Mouse (Mus musculus) urinary bladder, postnatal 14 days (tissue): ENCODE measurements at regions not wholly inside any gene's neighbourhood (a gene's known extent, or its start where the extent isn't known, plus 50 kb on each side); places are given as distances from the start of the nearest gene placed in this dataset.

Experiments used
- DNase-seq: peaks from one replicate; pipeline ENCODE4 v3.0.0; 2021; ENCODE audit warnings: low spot score

DNA sequence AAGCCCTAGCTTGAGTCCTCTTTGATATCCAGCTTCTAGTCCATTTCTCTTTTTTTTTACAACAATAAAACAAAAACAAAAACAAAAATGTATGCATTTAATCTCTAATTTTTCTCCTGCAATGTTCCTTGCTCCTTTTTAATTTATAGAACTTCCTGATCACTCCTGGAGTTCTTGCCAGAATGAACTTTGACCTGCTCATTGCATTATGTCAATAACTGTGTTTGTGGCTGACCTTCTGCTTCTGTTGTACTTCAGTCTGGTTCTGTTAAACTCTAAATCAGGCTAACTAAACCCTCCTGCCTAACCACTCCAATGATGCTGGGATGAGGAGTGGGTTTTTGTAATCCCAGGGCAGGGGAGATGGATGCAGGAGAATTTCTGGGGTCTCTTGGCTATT is 674.0 kb downstream of the Gsdmc2 start:
- DNase-seq: no peak

DNA sequence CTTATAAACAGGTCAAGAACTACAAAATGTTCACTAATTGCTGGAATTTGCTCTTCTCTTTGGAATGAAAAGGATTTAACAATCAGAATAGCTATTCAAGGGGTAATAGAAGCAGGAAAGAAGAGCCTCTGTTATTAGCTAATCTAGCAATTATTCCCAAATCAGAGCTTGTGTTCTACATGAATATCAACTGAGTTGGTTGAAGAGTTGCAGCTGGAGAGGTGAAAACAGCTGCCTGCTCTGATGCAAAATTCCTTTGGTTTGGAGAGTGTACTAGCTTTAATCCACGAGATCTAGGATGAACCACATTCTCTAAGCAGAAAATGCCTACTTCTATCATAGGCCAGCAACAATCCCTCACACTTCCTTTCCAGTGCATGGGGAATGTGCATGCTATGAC is 674.8 kb downstream of the Gsdmc2 start:
- no peak for DNase-seq

DNA sequence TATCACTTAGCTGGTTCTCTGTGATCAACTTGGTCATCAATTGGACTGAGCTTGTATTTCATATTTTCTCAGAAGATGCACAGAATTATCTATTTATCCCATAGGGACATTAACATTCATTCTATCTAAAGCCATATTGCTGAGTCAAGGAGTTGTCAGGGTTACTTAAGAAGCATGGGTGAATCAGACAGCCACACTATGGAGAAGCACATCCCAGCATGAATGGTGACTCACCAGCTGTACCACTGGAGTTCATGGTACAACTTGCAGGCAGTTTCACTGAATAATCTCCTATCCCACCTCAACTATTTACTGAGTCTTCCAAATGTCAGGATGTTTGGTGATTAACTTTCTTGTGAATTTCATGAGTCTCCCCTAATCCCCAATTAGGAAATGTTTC is 678.6 kb downstream of the Gsdmc2 start:
- no peak for DNase-seq

DNA sequence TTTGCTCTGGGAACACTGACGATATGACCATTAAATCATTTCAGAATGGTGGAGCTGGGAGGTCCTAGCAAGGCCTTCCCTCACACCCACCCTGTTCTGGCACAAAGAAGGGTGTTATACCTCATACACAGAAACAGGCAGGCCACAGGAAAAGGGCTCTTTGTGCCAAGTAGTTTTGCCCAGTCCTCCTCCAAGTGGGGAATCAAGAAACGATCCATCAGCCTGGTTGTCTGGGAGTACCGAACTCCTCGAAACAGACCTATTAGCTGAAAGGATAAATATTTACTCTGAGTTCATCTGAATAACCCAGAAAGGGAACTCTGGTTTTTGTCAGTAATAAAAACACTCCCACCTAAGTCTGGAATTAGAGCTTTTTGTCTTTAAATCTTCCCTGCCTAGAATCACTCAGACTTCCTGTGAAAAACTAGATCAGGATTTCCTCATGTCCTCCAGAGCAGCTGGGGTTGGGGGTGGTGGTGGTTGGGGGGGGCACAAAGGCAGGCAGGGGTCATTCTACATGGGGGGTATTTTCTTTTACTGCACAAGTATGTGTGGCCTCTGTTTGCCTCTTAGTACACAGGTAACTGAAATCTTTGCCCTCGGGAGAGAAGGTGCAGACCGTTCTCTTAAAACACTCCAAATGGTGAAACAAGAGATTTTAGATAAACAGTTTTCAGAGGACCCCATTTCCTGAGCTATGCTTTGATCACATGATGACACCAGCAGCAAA is 681.3 kb downstream of the Gsdmc2 start:
- DNase-seq: no peak

DNA sequence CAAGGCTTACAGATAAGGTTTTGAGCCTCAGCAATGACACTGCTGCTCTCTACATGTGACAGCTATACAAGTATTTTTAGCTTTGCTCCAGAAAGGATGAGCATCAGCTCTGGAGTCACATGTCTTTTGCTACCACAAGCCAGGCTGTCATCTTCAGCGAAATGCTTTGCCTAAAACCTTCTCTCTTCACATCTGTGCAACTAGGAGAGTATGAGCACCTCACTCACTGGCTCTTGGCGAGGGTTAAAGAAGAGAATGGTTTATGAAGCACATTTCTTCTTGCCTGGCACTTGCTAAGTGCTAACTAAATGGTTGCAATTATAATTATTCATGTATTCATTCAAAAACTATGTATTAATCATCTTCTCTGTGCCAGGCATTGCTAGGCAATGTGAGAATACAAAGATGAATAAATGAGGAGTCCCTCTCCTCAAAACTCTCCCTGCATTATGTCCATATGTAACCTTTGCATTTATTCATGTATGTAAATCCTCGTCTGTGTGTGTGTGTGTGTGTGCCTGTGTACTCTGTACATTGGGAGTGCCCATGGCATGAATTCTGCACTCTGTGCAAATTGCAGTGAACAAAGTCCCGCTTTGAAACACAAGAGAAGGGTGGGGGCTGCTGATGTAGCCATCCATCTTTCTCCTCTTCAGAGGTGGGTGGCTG is 682.0 kb downstream of the Gsdmc2 start:
- no peak for DNase-seq

DNA sequence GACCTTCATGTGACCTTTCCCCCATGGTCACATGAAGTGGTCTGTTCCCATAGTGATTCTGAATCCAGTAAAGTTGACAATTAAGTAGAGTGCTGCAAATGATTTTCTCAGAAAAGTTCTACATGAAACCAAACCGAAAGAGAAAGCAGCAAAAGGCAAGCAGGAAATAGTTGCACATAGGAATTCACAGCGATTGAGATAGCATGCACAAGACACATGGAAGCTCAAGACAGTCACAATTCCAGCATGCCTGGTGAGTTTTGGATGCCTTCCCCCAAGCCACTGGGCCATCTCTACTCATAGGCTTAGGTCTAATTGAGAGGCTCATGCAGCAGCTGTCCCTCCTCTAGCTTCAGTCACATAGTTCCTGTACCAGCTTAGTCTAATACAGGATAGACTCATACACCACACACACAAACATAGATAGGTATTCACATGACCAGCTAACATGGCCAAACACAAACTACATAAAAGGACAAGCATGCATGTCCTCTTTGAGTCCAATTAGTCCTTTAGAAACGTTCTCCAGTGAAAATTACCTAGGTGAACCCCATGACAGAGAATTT is 721.8 kb downstream of the Gsdmc2 start:
- DNase-seq: no peak

DNA sequence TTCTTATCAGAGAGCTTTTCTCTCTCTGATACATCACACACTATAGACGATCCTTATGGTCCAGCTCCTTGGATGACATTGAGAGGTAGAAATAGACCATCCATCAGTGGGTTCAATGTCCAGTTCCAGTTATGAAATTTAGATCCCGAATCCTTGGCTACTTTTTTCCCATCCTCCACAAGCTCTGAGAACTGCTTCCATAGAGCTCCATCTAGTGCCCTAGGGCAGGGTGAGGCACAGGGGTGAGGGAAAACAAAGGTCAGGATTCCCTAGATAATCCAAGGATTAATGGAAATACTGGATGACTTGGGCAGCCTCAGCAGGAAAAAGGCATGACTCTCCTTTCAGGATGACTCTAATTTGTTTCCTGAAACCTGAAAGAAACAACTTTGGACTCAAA is 732.1 kb downstream of the Gsdmc2 start:
- no peak for DNase-seq

DNA sequence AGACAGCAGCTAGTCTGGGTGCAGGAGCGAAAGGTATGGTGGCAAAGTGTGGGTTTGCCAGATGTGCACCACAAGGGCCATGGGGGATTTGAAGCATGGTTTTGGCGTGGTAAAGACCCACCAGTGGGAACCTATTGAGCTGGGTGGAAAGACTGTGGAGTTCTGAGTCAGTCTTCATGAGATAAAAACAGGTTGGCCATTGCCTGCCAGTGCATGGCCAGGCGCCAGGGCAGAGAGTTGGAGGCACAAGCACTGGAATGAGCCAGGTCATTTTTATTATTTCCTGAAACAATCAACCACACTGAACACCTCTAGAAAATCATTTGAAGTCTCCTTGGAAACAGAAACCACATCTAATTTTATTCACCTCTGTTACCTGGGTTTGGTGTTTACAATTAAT is 744.9 kb downstream of the Gsdmc2 start:
- DNase-seq: no peak

DNA sequence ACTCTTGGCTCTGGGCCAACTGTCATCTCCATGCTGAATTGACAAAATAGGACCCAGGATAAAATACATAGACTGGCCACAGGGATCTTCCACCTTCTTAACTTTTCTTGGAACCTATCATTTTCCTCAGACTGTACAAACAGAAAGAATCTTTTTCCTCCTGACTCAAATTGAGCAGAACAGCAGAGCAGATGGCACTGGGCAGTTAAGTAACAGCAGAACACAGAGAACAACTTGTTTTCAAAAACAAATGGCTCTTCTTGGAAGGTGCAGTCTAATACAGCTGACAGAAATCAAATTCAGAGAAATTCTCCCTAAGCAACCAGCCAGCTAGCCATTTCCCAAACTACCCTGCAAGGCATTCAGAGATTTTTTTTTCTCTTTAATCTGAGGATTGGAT is 763.0 kb downstream of the Gsdmc2 start:
- DNase-seq: no peak

DNA sequence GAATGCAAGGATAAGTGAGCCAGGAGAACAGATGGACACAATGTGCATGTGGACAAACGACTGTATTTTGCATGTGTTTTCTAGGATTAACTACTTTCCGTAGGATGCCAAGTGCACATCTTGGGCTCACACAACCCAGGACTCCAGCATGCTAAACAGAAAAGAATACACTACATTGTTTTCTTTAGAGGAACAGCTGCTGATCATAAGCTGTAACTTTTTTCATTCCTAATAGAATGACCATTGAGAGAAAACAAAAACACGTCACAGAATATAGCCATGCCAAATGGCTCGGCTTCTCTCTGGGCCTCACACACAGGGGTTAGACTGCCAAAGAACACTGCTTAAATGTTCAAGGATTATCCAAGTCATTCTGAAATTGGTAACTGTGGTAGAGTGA is 765.2 kb downstream of the Gsdmc2 start:
- peak; percentile 27 for DNase-seq

DNA sequence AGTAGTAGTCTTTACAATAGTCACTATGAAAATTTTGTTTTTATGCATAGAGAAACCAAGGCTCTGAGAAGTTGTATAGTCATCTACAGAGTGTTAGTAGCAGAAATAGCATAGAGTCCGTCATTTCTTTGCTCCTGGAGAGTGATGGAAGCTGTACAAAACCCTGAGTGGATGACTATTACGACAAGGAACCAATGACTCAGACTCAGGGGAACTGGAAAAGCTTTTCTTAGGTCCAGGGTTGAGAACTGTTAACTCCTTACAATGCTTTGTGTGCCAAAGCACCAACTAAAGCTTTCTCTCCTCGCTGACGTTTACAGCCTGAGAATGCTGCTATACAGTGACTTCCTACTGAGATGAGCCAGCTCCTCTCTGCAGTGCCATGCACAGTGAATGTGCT is 773.1 kb downstream of the Gsdmc2 start:
- DNase-seq: no peak

DNA sequence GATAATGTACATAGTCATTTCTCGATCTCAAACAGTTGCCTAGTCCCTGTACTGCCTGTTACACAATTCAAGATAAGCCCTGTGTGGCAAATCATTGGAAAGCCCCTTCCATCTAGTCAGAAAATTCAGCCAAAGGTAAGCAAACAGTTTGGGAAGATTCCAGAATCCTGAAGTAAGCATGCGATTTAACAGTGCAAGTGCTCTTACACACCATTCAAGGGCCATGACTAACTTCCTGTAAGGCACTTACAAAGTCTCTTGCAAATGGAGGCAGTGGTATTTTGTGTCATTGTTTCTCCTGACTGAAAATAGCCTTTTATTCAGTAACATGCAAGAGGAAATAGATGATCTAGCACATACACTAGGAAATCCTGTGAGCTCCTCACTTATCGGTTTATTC is 777.9 kb downstream of the Gsdmc2 start:
- DNase-seq: no peak

DNA sequence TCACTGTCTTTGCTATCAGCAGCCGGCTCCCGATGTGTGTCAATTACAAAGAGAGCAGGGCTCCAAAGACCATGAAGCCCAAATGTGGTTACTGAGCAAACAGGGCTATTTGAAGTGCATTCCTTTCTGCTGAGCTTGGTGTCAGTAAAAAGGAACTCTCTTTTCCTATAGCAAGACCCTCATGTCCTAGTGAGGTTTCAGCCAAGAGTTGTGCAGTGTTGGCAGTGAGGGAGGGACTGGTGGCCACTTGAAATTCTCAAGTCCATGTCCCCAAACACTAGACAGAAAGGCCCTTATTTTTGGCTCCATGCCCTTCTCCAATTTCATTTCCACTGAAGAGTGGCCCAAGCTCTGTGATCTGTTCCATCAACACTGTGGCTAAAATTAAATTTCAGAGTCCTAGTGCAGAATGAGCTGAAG is 778.9 kb downstream of the Gsdmc2 start:
- DNase-seq: no peak

DNA sequence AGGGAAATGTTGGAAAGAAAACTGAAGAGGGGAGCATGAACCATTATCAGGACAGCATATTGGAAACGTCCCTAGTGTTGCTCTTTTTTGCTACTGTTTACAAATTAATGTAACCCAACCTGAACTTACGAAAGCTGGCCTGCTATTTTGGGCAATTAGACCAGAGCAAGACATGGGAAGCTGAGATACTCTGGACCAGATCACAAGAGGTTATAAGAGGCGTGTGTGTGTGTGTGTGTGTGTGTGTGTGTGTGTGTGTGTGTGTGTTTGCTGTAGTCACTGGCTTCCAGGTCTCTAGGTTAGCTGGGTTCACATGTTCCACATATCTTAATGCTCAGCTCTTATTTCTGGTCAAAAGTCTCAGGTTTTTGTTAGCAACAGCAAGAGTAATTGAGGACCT is 783.1 kb downstream of the Gsdmc2 start:
- no peak for DNase-seq

DNA sequence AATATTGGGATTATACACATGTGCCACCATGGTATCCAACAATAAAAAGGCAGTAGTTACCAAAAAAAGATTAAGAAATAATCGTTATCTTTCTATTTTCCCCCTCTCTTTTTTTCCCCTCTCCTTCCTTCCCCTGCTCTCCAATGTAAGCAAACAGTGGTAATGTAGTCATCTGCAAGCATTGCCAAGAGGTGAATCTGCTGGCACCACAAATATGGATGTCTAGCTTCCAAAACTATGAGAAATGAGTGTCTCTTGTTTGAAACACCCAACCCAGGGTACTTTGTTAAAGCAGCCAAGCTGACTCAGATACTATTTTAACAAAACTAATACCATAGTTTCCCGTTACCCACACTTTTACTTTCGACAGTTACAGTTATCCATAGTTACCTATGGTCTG is 784.2 kb downstream of the Gsdmc2 start:
- no peak for DNase-seq

DNA sequence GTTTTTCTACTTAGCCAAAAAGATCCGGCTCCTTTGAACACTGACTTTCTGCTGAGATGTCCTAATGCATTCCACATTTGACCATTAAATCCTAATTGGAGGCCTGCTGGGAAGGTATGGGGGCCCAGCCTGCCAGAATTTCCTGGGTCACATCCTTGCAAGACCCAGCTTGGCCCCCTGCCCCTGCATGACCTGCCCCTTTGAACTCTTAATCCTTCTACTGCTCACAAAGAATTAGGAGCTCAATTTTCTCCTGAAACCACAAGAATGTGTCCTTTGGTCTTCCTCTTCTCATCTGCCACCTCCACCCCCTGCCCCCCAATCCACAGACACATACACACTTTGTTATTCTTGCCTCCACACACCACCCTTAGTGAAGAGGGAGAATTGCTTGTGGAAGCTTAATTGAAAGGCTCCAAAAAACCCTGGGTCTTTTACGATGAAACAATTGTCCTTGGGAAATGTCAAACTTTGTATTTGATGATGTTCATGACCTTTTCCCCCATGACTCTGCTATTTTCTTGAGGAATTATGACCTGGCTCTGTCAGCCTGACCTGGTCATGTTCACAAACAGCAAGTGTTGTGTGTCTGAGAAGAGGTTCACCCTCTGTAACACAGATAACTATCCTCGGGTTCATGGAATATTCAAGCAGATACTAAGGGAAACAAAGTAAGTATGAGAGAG is 792.3 kb downstream of the Gsdmc2 start:
- no peak for DNase-seq

DNA sequence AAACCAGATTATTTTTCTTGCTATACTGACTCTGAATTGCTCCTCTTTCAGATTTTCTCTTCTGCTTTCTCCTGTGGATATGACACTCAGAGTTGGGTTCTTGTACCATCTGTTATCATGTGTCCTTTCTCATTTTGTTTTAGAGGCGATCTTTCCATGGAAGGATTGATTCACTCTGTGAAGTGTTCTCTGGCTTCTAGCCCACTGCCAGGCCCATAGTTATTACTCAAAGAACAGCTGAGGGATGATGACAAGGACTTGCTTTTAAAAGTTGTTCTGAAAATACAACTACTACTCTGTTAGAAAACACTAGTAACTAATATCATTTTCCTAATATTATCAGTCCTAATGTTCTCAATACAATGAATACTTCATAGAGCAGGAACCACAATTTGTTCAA is 794.9 kb downstream of the Gsdmc2 start:
- no peak for DNase-seq

DNA sequence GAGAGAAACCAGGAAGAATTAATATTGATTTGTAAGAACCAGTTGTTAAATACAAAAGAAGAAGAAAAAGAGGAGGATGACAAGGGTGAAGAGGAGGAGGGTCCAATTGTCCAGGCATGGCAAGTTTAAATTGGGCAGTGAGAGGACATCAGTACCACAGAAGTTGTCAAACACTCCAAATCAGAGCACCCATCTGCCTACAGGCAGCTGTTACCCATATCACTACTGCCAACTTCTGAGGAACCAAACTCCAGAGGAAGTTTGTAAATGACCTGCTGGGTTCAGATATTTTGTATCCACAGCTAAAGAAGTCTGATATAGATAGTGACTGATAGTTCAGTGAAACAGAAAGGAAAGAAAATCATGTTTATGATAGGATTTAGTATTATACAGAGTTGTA is 802.6 kb downstream of the Gsdmc2 start:
- DNase-seq: no peak

DNA sequence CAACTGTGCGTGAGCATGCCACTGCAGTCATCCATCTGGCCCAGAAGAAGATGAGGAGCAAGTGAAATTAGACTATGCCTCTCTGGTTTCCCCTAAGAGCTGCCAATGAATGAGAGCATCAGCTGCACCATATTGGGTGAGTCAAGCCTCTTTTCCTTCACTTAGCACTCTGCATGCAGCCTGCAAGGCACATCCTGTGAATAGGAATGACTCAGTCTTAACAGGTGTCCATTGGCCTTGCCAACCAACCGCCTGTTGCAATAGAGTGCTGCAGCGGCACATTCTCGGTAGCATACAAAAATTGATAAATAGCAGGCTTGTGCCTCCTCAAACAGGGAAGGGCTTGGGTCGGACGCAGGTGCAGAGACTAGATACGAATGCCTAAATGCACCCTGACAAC is 808.7 kb downstream of the Gsdmc2 start:
- DNase-seq: no peak

DNA sequence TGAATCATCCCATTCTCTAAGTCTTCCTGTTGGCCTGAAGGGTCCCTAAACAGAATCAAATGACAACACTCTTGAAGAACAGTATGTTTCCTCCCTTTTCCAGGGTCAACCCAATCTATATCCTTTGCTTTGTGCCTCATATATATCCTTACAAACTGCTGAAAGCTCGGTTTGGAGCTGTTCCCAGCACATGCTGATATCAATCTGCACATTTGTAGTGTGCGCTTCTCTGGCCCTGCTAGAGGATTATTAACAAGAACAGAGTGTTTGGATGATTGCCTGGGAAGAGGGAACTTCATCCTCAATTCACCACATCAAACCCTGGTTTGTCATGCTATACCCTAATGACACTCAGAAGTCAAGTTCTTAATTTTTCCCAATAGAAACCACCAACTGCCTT is 824.2 kb downstream of the Gsdmc2 start:
- DNase-seq: peak; percentile 29

DNA sequence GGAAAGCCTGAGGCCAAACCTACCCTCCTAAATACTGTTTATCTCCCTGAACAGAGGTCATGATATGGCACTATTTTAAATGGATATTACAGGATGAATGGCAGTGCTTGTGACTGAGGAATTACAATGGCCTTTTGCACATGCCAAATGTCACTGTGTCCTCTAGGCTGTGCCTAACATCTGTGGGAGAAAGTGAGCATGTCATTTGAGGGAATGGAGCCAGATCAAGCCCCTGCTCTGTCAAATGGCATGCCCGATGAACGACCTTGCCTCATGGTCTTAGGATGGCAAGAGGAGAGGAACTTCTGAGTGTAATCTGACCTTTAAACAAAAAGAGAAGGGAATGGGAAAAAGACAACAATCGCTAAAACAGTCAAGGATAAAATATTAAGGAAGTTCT is 827.0 kb downstream of the Gsdmc2 start:
- no peak for DNase-seq

DNA sequence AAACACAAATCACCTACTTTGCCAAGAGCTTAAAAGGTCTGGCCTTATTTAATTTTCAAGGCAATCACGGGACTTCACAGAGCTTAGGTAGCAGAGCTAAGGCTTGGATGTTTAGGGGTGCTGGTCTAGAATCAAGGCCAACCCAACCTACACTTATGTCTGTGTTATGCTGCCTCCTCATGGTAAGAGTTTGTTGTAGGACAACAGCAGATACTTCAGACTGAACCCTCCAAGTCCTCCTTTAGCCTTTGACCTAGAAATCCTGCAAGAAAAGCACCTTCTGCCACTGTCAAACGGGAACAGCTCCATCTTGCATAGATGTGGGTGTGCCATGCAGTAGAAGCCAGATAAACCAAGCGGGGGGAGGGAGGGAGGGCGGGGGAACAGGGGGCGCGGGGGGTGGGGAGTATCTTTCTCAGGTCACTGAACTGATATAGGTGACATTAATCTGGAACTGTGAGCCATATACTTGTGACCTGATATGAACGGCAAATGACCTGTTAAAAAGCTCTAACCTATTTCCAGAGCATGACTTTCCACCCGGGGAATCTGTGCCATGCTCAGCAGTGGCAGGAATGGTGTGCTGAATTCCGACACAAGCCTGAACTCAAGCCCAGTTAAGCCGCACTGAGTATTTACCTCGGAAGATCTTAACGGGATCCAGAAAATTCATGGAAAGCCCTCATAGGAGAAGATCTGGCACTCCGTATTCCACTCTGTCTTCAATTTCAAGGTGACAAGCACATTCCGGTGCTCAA is 838.3 kb downstream of the Gsdmc2 start:
- DNase-seq: no peak
